Mouse (Mus musculus) T-helper 1 cell (primary cell): Measurements from ENCODE around the gene Olr1.

Experiments
- in situ Hi-C: fragments of 300-600 bp; cut with MboI, MseI; formaldehyde crosslinking; loops from one replicate; pipeline ENCODE4 v1.15.1; 2025; ENCODE audit warnings: high pct_unique_total_duplicates

Gene Olr1

DNA sequence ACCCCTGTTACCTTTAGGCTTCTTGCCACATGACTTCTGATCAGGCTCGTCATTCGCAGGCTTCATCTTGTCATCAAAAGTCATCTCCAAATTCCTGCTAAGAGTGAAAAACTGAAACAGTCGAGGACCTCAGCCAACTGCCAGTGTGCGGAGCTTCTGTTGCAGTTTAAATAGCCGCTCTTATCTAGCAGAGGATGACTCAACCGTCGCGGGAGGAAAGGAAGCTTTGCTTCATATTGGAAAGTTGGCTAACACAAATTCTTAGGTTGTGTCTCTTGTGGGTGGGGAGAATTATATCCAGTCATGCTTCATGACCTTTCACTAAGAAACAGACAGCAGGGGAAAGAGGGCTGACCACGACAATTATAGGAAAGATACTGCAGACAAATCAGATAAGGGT is at the start of gene Olr1:
TSS of gene Olr1 (minus strand) at position 142 of the 400 bp plus-strand sequence.
- in situ Hi-C loops, result no loop called here

DNA sequence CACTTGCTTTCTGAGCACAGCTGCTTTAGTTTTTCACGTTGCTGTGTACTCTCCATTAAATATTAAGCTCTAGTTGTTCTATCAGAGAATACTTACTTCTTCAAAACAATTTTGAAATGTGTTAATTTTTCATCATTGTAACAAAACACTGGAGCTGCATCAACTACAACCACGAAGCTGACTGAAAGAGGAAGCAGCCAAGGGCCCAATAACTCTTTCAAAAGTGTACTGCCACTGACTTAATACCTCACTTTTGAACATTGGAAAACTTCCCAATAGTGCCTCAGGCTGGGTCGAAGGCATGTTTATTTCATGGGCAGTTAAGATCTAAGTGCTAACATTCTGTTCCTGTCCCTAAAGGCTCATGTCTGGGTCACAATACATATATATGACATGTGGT is 41.0 kb upstream of the Olr1 start:
- in situ Hi-C loops, result no loop called here

DNA sequence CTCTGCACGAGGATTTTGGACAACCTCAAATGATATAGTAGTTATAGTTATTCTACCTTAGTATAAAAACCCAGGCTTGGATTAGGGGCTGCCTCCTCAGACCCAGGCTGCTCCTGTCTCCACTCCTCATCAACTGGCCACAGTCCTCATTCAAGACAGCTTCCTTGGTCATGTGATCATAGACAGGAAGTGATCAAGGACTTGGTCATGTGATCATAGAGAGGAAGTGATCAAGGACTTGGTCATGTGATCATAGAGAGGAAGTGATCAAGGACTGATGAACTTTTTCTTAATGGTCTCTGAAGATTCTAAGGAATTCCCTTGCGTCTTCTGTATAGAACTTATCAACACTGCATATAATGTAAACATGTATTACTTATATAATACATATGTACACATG is 40.3 kb upstream of the Olr1 start:
- in situ Hi-C loops, result no loop called here

DNA sequence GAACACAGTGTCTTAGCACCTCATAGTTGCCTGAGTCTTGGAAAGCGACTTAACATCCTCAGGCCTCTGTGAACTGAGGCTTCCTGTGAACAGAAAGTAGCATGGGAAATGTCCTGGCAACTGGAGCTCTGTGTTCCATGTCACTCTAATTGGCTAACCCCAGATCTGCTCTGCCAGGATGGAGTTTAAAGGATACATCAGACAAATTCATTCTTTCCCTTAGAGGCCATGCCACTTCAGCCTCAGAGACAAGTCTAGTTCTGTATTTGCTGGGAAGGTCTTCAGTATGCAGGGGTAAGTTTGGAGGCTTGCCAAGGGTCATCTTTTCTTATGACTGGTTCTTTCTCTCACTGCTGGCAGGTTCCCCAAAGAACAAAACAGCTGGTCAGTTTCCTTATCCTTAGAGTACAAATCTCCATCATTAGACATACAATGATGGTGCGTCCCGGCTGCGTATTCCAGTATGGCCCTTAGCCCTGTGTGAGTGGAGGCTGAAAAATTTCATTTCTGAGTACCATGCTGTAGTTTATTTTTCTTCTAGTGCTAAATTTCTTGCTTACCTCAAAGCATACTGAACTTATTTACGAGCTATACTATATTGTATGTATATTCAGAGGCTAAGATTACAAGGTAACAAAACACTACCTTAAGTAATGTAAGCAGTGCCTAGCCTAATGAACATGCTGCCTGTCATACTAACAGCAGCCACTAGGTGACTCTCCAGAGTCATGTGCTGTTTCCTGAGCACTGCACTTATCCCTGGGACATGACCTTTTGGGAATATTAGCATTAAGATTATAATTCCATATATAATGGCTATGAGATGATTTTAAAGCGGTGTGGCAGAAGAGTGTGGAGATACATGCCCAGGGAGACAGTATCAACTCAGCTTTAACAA is 37.0 kb upstream of the Olr1 start:
- in situ Hi-C loops, result no loop called here

DNA sequence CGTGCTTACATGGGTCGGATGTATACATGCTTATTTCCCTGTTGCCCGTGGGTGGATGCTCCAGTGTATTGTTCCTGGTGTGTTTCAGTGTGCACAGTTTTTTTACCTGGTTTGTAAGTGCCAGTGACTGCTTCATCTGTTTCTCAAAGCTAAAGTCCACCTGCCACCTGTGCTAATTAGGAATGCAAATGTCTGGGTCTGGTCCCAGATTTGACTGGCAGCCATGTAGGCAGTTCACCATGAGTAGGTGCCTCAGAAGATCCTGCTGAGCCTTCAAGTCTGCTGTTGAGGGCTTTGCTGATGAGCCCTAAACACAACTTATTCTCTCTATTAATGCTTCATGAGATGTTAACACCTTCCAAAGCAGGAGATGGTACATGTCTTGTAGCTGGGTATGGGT is 35.6 kb upstream of the Olr1 start:
- in situ Hi-C loops, result no loop called here

DNA sequence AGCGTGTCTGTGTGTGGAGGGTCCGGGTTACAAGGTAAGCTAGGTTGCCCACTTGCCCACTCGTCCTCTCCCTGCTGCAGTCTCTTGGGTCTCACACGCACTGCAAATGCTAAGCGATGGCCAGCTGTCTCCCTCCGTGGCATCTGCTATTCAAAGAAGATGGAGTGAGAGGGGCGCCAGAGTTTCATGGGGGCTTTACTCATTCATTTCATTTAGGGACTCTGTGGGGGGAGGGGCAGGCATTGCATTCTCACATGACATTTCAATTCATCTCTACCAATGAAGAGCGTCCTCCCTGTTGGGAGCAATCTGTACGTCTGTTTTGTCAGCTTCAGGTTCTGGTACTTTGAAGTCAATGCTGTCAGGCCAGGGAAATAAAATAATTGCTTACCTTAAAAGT is 35.0 kb upstream of the Olr1 start:
- in situ Hi-C loops, result no loop called here

DNA sequence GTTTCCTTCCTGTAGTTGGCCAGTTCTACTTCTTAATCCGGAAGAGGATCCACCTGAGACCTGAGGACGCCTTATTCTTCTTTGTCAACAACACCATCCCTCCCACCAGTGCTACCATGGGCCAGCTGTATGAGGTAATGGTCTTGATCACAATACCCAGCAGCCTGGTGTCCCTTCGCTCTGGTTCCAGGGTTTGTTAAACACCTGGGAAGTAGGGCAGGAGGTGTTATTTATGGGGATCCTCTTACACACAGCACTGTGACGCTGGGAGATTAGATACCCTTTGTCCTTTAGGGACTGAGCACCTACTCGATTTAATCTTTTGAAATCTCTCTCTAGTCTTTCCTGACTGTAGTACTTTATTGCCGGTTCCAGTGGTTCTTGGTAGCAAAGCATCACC is 31.6 kb upstream of the Olr1 start:
- in situ Hi-C loops, result no loop called here

DNA sequence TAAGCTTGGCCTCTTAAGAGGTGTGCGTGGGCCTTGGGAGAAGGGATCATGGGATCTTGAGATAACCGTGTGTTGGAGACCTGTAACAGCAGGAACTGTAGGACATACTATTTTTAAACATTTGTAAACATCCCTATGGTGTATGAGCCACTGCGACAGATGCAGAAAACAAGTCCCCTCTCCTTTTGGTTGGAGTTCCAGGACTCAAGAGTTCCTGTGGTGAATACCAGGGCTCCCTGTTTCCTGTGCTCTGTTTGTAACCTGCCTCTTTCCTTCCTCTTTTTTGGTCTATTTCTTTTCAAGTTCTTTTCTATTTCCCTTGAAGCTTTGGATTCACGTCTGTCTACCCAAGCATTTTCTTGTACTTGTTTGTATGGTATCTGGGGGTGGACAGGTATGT is 28.8 kb upstream of the Olr1 start:
- in situ Hi-C loops, result no loop called here

DNA sequence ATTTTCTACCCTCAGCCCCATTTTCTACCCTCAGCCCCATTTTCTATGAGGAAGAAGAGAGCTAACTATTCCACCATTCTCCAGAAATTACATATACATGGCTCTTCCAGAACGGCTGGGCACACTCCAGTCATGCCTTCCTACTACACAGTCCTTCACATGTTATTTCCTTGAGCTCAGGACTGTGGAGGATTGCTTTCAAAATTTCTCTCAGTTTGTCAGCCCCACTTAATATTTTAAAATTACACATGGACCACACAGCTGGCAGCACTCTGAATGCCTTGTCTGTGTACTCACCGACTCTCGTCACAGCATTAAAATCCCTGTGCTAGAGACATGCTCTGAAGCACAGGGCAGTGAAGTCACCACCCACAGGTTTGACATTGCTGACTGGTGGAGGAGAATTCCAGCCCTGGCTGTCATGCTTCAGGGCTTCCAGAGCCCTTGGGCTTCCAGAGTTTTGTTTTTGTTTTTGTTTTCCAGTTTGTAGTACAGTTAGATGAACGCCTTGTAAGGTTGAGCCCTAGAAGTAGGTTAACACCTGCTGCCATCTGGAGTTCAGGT is 27.7 kb upstream of the Olr1 start:
- in situ Hi-C loops, result no loop called here

DNA sequence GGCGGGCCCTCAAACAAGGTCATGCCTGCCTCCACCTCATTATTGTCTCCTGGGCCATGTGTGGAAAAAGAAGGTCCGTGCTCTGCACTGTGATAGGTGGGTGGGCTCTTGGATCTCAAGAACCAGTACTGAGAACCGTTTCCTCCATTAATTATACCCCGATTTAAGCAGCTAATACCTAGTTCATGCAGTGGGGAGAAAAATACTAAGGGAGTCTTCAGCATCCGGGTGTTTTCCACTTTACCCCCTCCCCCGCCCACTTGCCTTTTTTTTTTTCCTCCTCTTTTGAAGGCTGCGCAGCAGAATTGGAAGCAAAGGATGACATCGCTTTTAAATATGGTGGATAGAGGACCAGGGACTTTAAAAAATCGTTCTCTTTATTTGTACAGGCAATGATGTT is 27.1 kb upstream of the Olr1 start:
- in situ Hi-C loops, result no loop called here

DNA sequence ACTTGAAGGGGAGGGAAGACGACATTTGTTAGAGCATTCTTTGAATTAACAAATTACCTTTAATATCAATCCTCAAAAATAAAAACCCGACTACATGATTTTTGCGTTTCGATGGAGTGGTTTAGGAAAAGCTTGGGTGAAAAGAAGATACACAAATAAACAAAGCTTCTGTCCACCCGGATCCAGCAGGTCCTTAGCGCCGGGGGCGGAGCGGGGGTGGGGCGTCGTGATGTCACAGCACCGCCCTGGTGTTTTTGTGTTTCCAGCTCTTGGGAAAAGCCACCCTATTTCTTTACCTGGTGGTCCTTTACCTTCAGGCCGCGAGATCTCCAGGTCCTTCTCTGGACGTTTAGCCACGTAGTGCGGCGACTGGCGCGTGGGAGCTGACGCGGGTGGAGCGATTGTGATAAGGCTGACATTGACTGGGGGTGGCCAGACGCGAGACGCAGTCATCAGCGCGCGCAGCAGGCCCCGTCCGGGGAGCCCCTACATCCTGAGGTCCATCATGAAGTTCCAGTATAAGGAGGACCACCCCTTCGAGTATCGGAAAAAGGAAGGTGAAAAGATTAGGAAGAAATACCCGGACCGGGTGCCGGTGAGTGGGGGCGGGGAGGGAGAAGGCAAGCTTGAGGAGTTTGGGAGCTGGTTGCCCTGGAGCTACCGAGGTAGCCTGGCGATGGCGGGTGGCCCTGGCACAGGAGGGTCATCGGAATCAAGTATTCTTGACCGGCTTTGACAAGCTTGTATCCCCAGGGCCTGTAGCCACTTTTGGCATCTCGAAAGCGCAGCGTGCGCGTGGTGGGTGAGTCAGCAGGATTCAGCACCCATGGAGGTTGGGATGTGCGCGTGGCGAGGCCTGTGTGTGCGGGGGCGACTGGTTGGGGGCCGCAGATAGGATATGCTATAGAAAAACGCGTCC is 26.2 kb upstream of the Olr1 start, which contains the start of gene Gabarapl1:
TSS of gene Gabarapl1 (plus strand) at position 219 of the 919 bp plus-strand sequence.
- in situ Hi-C loops, result no loop called here

DNA sequence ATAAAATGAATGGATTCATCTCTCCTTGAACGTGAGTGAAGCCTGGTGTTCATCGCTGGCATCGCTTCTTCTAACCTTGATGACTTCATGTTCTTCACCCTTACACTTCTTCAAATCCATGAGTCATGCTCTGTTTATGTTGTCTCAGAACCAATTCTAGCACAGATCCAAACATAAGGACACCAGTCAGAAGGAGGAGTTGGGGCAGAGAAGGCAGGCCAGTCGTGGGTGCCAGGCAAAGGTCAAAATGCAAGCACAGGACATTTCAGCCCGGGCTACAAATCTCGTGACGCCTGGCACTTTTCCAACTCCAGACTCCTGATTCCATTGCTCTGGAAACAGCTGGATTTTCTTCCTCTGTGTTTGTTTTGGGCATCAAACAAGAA is 25.6 kb upstream of the Olr1 start:
- in situ Hi-C loops, result no loop called here

DNA sequence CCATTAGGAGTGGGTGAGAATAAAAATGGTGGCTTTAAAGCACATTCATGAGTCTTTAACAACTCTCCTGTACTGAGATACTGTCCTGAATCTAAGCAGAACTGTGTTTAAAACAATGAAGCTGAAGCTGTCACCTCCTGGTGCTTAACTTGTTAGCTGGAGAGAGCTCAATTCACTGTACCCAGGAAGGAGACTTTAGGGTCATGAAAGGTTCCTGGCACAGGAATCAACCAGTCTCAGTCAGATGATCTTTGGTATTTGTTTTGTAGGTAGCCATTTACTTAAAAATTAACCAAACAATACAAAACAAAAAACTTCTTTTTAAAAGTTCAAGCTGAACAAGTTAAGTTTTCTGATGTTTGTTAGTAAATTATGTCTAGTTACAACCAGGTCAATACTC is 23.3 kb upstream of the Olr1 start:
- in situ Hi-C loops, result no loop called here

DNA sequence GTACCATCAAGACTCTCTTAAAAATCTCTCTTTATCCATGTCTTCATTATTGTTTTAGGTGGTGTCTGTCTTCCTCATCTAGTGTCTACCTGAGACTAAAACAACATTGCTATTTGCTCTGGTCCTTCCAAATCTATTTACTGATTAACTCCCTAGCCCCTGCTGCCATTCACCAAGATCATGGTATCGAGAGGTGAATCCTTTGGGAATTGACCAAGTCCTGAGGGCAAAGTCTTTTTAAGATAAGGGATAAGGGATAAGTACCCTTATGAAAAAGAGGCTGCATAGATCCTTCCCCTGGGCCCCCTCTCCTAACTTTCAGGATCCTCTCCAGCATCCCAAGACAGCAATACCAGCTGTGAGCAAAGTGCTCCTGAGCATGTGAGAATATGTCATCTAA is 22.6 kb upstream of the Olr1 start:
- in situ Hi-C loops, result no loop called here

DNA sequence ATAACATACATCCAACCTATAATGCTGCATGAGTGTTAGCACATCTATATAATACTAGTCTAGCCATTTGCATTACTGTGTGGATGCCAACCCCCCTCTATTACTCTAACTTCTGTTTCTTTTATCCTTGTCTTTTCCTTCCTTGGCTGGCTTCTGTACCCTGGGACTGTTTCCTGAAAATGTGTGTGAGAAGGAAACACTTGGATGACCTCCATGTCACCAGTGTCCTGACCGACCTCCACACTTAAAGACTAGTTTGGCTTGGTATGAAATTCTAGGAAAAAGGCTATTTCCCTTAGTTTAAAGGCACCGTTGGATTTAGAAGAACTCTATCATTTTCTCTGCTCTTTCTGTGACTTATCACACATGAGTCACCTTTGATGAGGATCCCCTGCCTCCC is 20.5 kb upstream of the Olr1 start:
- in situ Hi-C loops, result no loop called here

DNA sequence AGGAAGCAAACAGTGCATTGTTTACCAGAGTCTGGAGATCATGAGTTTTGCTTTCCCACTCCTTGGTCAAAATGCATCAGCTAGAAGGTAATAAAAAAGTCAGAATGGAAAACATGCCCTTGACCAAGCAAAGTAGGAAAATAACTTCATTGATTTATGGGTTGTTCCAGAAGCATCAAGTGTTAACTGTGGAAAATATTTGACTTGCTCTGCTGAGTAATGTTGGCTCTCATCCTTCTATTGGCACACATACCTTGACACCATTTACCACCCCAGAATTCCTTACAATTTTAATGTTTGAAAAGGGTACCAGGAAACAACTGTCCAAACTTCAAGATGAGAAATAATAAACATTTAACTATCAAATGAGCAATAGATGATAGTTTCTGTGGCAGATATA is 19.1 kb upstream of the Olr1 start:
- in situ Hi-C loops, result no loop called here

DNA sequence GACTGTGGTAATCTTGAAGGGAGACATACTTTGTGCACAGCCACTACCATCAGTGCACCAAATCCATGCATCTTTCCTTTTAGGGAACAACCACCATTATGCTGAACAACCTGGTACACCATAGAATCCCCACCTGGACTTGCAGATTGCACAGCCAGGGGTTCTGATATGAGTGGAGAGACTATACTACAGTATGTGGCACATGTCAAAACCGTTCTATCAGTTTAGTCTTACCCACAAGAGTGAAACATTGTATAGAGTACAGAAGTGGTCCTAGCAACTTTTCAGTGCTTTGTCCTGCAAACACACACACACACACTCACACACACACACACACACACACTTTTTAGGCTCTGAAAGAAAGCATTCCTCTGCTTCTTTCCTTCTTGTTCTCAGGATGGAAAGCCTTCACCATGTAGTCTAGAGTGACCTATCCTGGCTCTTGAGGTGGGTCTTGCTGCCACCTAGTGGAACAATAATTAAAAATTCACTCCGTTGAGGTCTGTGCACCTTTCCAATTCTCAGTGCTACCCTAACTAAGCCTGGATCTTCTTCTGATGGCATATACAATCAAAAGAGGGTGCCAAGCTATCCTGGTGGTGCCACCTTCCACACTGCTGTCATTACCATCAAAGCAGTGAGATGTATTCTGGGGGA is 10.9 kb upstream of the Olr1 start:
- in situ Hi-C loops, result loop anchor here (5.0 kb wide), 1 partner anchor 136 kb away; no protein-coding TSS in a partner anchor

DNA sequence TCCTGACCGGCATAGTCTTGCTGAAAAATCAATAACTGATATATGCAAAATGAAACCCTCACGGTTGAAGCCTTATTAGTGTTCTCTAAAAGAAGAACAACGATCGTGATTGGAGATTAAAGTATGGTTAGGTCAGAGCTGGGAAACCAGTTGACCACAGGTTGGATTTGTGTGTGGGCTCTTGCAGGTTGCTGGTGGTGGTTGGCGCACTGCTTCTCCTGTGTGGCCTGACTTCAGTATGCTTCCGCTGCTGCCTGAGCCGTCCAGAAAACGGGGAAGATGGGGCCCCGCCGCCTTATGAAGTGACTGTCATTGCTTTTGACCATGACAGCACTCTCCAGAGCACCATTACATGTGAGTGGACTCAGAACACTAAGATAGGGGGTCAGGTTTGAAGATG is 9.4 kb upstream of the Olr1 start:
- in situ Hi-C loops, result loop anchor here (5.0 kb wide), 1 partner anchor 134 kb away; no protein-coding TSS in a partner anchor

DNA sequence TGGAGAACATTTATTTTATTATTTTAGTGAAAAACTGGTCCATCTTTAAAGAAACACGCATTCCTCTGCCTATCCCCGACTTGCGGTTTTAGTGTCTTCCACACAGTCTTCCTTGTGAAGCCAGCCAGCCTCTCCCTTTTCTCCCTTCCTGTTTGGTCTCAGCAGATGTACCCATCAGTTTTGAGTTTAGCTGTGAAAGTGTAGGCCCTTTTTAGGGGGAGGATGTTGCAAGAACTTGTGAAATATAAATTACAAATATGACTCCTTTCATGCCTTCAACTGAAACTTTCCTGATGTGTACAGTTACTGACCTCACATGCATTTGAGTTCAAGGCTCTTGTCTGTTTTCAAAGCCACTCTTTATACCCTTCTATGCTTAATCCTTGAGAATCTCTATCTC is 8.1 kb upstream of the Olr1 start:
- in situ Hi-C loops, result loop anchor here (5.0 kb wide), 1 partner anchor 133 kb away; no protein-coding TSS in a partner anchor

DNA sequence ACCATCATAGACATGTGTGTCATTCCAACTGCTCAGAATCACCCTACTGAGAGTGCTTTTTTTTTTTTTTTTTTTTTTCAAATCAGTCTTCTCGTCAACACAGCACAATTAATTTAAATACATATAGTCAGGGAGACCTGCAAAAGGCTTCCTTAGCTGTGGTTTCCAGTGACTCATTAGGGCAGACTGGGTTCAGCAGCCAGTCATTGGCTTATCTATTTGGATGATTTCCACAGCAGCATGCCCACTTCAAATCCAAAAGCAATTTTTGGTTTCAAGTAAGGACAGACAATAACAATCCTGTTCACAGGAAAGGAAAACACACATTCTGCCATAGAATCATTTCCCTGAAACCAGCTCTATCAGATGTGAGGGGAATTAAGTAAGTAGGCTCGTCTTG is 7.4 kb upstream of the Olr1 start:
- in situ Hi-C loops, result loop anchor here (5.0 kb wide), 1 partner anchor 107 kb away; the partner anchor contains the start of gene Clec9a

DNA sequence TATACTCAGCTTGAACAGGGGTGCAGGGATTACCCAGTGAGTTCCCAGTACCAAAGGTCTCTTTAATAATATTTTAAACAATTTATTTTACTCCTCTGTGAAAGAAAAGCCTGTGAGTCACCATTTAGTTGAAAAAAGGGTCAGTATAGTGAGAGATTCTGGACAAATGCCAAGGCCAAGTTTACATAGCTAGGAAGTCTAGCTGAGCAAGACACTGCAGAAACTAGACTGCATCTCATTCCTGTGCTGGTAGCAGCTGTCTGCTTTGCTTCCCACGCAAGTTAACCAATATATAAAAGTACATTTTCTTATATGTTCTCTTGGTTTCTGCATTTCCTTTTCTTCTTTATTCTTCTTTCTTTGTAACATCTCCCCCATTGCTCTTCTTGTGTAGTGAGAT is 6.4 kb upstream of the Olr1 start:
- in situ Hi-C loops, result loop anchor here (5.0 kb wide), 1 partner anchor 106 kb away; the partner anchor contains the start of gene Clec9a
